Mouse (Mus musculus) heart, postnatal 0 days (tissue): ENCODE results near the gene Rtn4rl1.

Experiments used
- CTCF ChIP-seq: IDR thresholded peaks from 2 replicates; pipeline ENCODE4 v1.5.1; 2016; ENCODE audit warnings: antibody characterized with exemption, control low read depth, low read depth
- EP300 ChIP-seq: IDR thresholded peaks from 2 replicates; pipeline ENCODE4 v1.6.1; 2016; ENCODE audit warnings: antibody characterized with exemption, low read depth

GRCm38 (mm10) chr11:75210093-75210492 lies 16.5 kb downstream of the Rtn4rl1 start:
- TF ChIP-seq CTCF (no peak), EP300 (no peak)
